Mouse (Mus musculus): Measurements from ENCODE around the gene Klhdc8a. TPM values are rescaled to one million over a fixed set of nuclear protein-coding genes. Genes with fewer than 3 reads are reported as not detected.

Gene Klhdc8a
- polyA plus RNA-seq, 1 experiment from 2014 or later = 0.06 TPM

DNA sequence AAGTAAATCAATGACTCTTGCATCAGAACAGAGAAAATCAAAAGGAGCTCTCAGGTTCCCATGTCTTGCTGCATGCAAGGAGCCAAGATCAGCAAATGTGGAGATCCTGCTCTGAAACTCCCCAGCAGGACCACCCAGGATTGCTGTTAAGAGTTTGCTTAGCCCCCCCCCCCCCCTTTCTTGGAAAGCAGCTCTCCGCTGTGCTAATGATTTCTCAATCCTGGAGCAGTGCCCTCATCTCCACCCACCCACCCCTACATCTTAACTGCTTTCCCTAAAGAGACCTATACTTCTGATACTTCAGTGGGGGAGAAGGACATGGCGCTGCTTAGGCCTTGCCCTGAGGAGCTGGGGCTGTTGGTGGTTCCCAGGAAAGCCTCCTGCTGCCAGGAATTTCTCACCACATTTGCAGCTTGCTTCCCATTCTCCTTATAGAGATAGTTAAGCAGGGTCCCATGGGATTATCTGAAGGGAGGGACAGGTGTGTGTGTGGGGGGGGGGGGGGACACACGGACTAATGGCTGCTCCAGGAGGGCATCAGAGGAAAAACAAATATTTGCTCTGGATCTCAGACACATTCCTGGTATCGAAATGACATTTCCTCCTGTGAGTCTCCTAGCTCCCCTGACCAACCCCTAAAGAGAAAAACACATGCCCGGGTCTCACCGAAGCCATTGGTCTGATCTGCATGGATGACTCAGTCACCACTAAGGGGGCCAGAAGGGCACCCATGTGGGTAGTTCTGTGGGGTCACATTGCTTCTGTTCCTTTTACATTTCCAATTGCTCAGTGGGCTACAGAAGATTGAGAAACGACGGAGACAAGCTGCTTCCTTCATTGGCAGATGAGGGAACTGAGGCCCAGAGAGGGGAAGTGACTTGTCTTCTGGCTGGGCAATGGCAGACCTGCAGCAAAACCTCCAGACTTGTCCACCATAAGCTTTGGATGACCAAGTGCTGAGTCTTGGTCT is 19.8 kb downstream of the Klhdc8a start:
- no peak overlapping the region for H3K9ac ChIP-seq
- peaks cover 57% of the 10 kb centered on the region for H3K27me3 ChIP-seq
- no peak for ATAC-seq (ENCODE audit: low read depth)
- H3K4me2 ChIP-seq = peak overlapping the region; percentile 76
- DNase-seq = no peak
- no peaks in the 10 kb centered on the region for H3K36me3 ChIP-seq
- WGBS (ENCODE audit: insufficient replicate concordance) = 39% methylated on average over 8 of the region's 8 CpGs
- no peak overlapping the region for H3K4me3 ChIP-seq (replicated peaks)
- H3K27ac ChIP-seq = no peak overlapping the region
- H3K9me3 ChIP-seq (replicated peaks) = no peaks in the 10 kb centered on the region
- H3K4me1 ChIP-seq (replicated peaks) = peaks cover 40% of the 10 kb centered on the region

GRCm38 (mm10) chr1:132319242-132319641 is 20.8 kb downstream of the Klhdc8a start:
- H3K27ac ChIP-seq = no peak overlapping the region
- DNase-seq (no peak), ATAC-seq (ENCODE audit: low read depth) (no peak)
- no peak overlapping the region for H3K4me3 ChIP-seq (replicated peaks)
- H3K4me1 ChIP-seq (replicated peaks) = peaks cover 40% of the 10 kb centered on the region
- H3K27me3 ChIP-seq = peaks cover 50% of the 10 kb centered on the region
- H3K4me2 ChIP-seq = no peak overlapping the region
- H3K36me3 ChIP-seq = no peaks in the 10 kb centered on the region
- no peaks in the 10 kb centered on the region for H3K9me3 ChIP-seq (replicated peaks)
- H3K9ac ChIP-seq = no peak overlapping the region
- 49% methylated on average over 5 of the region's 5 CpGs for WGBS (ENCODE audit: insufficient replicate concordance)

DNA sequence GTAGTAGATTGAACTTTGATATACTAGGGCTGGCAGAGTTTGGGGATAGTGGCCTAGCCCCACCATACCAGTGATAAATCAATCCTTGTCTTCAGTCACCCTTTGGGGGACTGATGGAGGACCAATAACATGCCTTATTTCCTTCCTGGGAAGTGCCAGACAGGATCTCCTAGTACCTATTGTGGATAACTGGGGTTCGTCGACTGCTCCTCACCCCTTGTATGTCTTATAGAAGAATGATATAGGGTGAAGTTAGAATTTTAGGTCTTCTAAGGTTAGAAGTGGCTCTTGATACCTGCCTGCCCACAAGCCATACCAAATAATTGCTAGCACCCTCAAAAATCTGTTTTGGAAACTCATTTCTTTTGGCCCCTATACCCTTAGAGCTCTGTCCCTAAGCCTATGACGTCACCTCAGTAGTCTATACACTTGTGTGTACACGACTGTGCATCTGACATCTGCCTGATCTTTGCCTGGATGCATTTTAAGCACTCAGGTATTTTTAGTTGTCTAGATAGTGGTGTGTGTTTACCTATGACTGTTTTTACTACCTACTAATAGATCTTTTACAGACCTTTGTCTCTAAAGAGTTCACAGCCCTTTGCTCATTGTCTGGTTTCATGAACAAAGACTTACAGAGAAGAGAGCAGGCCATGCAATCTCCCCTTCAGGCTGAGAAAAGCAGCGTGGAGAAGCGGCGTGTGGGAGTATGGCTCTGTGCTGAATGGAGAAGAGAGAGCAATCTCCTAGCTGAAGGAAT is 23.6 kb downstream of the Klhdc8a start:
- Histone ChIP-seq H3K4me3 (replicated peaks) (no peak overlapping the region), H3K9me3 (replicated peaks) (no peaks in the 10 kb centered on the region), H3K4me2 (no peak overlapping the region), H3K27ac (no peak overlapping the region), H3K4me1 (replicated peaks) (peaks cover 28% of the 10 kb centered on the region), H3K27me3 (peaks cover 23% of the 10 kb centered on the region), H3K9ac (no peak overlapping the region), H3K36me3 (no peaks in the 10 kb centered on the region)
- ATAC-seq (ENCODE audit: low read depth) = no peak
- no peak for DNase-seq
- WGBS (ENCODE audit: insufficient replicate concordance) = 71% methylated on average over 7 of the region's 7 CpGs

DNA sequence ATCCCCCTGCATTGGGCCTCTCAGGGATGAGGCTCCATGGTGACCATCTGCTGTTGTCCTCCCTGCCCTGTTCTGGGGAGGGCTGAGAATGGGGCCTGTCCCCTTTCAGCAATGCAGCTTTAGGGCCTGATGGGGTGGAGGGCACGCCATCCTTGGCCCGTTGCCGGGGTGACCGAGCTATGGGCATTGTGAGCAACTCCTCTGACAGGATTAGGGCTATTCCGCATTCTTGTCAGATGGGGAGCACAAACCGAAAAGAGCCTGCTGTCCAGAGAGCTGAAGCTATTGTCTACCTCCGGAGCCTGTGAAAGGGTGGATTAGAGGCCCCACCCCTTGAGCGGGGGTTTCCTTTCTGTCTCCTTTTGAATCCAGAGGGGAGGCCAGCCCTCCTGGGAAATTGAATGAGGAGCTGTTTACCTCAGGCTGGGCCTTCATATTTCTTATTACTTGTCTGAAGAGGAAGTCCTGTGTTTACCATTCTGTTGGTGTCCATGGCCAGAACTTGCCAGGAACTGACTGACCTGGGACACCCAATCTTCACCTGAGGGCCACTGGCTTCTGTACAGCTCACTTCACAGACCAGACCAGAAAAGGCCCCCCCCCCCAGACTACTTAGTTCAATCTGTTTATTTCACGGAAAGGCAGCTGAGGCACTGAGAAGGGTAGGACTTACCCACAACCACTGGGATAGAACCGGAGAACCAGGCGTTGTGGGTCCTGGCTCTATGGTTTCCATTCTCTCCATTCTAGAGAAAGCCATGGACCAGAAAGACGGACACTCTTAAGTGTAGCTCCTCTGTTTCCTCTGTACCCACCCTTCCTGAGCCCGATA is 24.5 kb downstream of the Klhdc8a start:
- Histone ChIP-seq H3K4me3 (replicated peaks) (no peak overlapping the region), H3K27me3 (peaks cover 13% of the 10 kb centered on the region; the same call in 1 of the 2 replicates), H3K4me2 (no peak overlapping the region), H3K9ac (no peak overlapping the region), H3K9me3 (replicated peaks) (no peaks in the 10 kb centered on the region), H3K4me1 (replicated peaks) (peaks cover 29% of the 10 kb centered on the region), H3K27ac (no peak overlapping the region), H3K36me3 (no peaks in the 10 kb centered on the region)
- no peak for DNase-seq
- WGBS (ENCODE audit: insufficient replicate concordance) = 60% methylated on average over 13 of the region's 13 CpGs
- no peak for ATAC-seq (ENCODE audit: low read depth)

- 0 out of 2 replicates have a peak, but pooled peaks have one; percentile 19 for ATAC-seq (ENCODE audit: low read depth)
- peaks cover 17% of the 10 kb centered on the region for H3K4me1 ChIP-seq (replicated peaks)
- H3K4me2 ChIP-seq = no peak overlapping the region
- H3K9ac ChIP-seq = no peak overlapping the region
- DNase-seq = no peak
- H3K27me3 ChIP-seq = no peaks in the 10 kb centered on the region
- 63% methylated on average over 9 of the region's 9 CpGs for WGBS (ENCODE audit: insufficient replicate concordance)
- H3K4me3 ChIP-seq (replicated peaks) = no peak overlapping the region
- H3K27ac ChIP-seq = no peak overlapping the region
- peaks cover 12% of the 10 kb centered on the region for H3K36me3 ChIP-seq
- H3K9me3 ChIP-seq (replicated peaks) = no peaks in the 10 kb centered on the region
Observed at GRCm38 (mm10) chr1:132326777-132327176, 28.4 kb downstream of the Klhdc8a start.

- no peak overlapping the region for H3K9ac ChIP-seq
- no peak overlapping the region for H3K4me2 ChIP-seq
- H3K36me3 ChIP-seq = peaks cover 18% of the 10 kb centered on the region
- no peaks in the 10 kb centered on the region for H3K9me3 ChIP-seq (replicated peaks)
- WGBS (ENCODE audit: insufficient replicate concordance) = 80% methylated on average over 17 of the region's 17 CpGs
- no peak for ATAC-seq (ENCODE audit: low read depth)
- no peak overlapping the region for H3K4me3 ChIP-seq (replicated peaks)
- peaks cover 18% of the 10 kb centered on the region for H3K4me1 ChIP-seq (replicated peaks)
- H3K27ac ChIP-seq = no peak overlapping the region
- no peak for DNase-seq
- H3K27me3 ChIP-seq = no peaks in the 10 kb centered on the region
Observed at GRCm38 (mm10) chr1:132327477-132327876, 29.1 kb downstream of the Klhdc8a start.

DNA sequence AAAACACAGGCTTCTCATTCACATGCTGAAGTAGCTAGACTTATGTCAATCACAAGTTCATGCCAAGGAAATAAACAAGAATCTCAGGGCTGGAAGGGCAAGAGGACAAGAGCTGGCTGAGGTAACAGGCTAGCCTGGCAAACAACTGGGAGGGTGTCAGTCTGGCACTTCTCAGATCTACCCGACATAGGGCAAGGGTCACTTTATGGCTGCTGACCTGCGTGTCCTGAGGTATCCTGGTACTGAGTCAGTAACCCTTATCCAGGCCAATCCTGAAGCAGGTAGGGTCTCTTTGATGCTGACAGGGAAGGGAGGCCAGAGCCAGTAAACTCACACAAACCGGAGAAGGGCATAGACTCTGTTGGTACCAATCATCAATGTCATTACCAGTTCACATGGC is 30.1 kb downstream of the Klhdc8a start:
- no peak overlapping the region for H3K9ac ChIP-seq
- peaks cover 28% of the 10 kb centered on the region for H3K4me1 ChIP-seq (replicated peaks)
- H3K9me3 ChIP-seq (replicated peaks) = no peaks in the 10 kb centered on the region
- peaks cover 18% of the 10 kb centered on the region for H3K36me3 ChIP-seq
- no peak for DNase-seq
- no peak overlapping the region for H3K27ac ChIP-seq
- H3K27me3 ChIP-seq = no peaks in the 10 kb centered on the region
- ATAC-seq (ENCODE audit: low read depth) = no peak
- H3K4me3 ChIP-seq (replicated peaks) = no peak overlapping the region
- WGBS (ENCODE audit: insufficient replicate concordance) = 71% methylated on average over 3 of the region's 3 CpGs
- H3K4me2 ChIP-seq = no peak overlapping the region

- peaks cover 38% of the 10 kb centered on the region for H3K4me1 ChIP-seq (replicated peaks)
- H3K9ac ChIP-seq = no peak overlapping the region
- H3K27me3 ChIP-seq = no peaks in the 10 kb centered on the region
- H3K9me3 ChIP-seq (replicated peaks) = no peaks in the 10 kb centered on the region
- 58% methylated on average over 7 of the region's 7 CpGs for WGBS (ENCODE audit: insufficient replicate concordance)
- no peak overlapping the region for H3K4me2 ChIP-seq
- H3K4me3 ChIP-seq (replicated peaks) = no peak overlapping the region
- H3K36me3 ChIP-seq = peaks cover 18% of the 10 kb centered on the region
- H3K27ac ChIP-seq = no peak overlapping the region
- DNase-seq (no peak), ATAC-seq (ENCODE audit: low read depth) (no peak)
Observed at GRCm38 (mm10) chr1:132329656-132330055, 31.2 kb downstream of the Klhdc8a start.

DNA sequence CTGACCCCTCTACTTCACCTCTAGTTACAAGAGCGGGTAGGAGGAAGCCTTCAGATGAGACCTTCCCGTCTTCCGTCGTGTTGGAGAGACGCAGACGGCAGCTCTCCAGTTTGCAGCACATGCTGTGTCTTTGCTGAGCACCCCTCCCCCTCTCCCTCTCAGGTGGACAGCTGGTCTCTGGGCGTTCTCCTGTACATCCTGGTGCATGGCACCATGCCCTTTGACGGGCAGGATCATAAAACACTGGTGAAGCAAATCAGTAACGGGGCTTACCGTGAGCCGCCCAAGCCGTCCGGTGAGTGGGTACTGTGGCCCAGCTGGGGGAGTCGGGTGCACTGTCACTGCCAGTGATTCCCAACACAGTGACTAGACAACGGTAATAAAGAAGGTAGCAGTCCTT is 32.0 kb downstream of the Klhdc8a start:
- no peak overlapping the region for H3K27ac ChIP-seq
- H3K36me3 ChIP-seq = peaks cover 18% of the 10 kb centered on the region
- WGBS (ENCODE audit: insufficient replicate concordance) = 81% methylated on average over 15 of the region's 15 CpGs
- no peak for ATAC-seq (ENCODE audit: low read depth)
- no peak overlapping the region for H3K9ac ChIP-seq
- no peak for DNase-seq
- peaks cover 46% of the 10 kb centered on the region for H3K4me1 ChIP-seq (replicated peaks)
- no peaks in the 10 kb centered on the region for H3K9me3 ChIP-seq (replicated peaks)
- no peaks in the 10 kb centered on the region for H3K27me3 ChIP-seq
- no peak overlapping the region for H3K4me2 ChIP-seq
- no peak overlapping the region for H3K4me3 ChIP-seq (replicated peaks)

GRCm38 (mm10) chr1:132331283-132331682 is 32.9 kb downstream of the Klhdc8a start:
- Histone ChIP-seq H3K4me2 (no peak overlapping the region), H3K9me3 (replicated peaks) (no peaks in the 10 kb centered on the region), H3K9ac (no peak overlapping the region), H3K4me3 (replicated peaks) (no peak overlapping the region), H3K36me3 (peaks cover 18% of the 10 kb centered on the region), H3K4me1 (replicated peaks) (peaks cover 55% of the 10 kb centered on the region), H3K27ac (no peak overlapping the region), H3K27me3 (no peaks in the 10 kb centered on the region)
- ATAC-seq (ENCODE audit: low read depth) (no peak), DNase-seq (no peak)
- 76% methylated on average over 17 of the region's 17 CpGs for WGBS (ENCODE audit: insufficient replicate concordance)

DNA sequence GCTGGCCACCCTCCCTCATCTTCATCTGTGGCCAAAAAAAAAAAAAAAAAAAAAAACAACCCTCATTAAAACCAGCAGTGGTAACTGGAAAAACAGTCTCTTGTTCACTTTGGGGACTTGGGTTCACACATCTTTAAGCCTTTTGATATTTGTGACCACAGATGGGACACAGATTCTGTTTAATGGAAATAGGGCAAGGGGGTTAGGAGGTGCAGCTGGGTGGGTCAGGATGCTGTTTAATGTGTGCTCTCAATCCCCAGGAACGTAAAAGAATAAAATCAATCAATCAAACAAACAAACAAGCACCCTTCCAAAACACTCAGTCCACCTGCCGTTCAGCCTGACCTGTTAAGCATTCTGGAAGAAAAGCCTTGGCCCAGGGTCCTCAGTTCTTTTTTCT is 34.8 kb downstream of the Klhdc8a start:
- Histone ChIP-seq H3K36me3 (peaks cover 18% of the 10 kb centered on the region), H3K4me3 (replicated peaks) (no peak overlapping the region), H3K9me3 (replicated peaks) (no peaks in the 10 kb centered on the region), H3K27me3 (no peaks in the 10 kb centered on the region), H3K4me2 (peak overlapping the region; percentile 16; the same call in 1 of the 2 replicates), H3K4me1 (replicated peaks) (peaks cover 58% of the 10 kb centered on the region), H3K9ac (no peak overlapping the region), H3K27ac (peak overlapping the region; percentile 79)
- 58% methylated on average over 2 of the region's 2 CpGs for WGBS (ENCODE audit: insufficient replicate concordance)
- no peak for DNase-seq
- ATAC-seq (ENCODE audit: low read depth) = no peak

All from liver, embryonic 13.5 days (tissue).